ENCODE assay signal across 9 mouse cellular contexts in genomic region chr4:134092382-134093288, GRCm38 (mm10). TPM values are rescaled to one million over a fixed set of nuclear protein-coding genes. Genes with fewer than 3 reads are reported as not detected.
DNase-seq lines count a peak whose midpoint lies in the region; ATAC-seq lines count a peak whose summit lies in the region.
"Had no signal": no experiment of that assay in that cellular context is flagged by ENCODE, and none has a peak within 500 bp of the region (broad histone marks: within the 10 kb centered on the region; RNA-seq: fewer than 3 reads in every experiment).

No protein-coding gene starts in this region.

- 0 out of 2 replicates have a peak, but pooled peaks have one; percentile 38 for ATAC-seq in kidney, embryonic 14.5 days (ENCODE audit: low FRiP score, low TSS enrichment)

- no peak overlapping the region for H3K9ac ChIP-seq in kidney, embryonic 14.5 days (ENCODE audit: low read depth, low read length)
- H3K9ac ChIP-seq: hindbrain, embryonic 15.5 days had no signal

- no peaks in the 10 kb centered on the region for H3K27me3 ChIP-seq in kidney, embryonic 14.5 days (ENCODE audit: control insufficient read depth, insufficient read depth, low read length)
- no peaks in the 10 kb centered on the region for H3K27me3 ChIP-seq in splenic B cell, adult 2 months (ENCODE audit: control insufficient read depth, insufficient read depth, low read length, poor library complexity, severe bottlenecking)

- H3K27ac ChIP-seq in kidney, embryonic 14.5 days (ENCODE audit: low read depth, low read length), result no peak overlapping the region
- H3K27ac ChIP-seq: hindbrain, embryonic 15.5 days had no signal

- H3K36me3 ChIP-seq in kidney, embryonic 14.5 days (ENCODE audit: control insufficient read depth, insufficient read depth, low read length), result no peaks in the 10 kb centered on the region
- peaks cover 11% of the 10 kb centered on the region; the same call in 1 of the 2 replicates for H3K36me3 ChIP-seq in splenic B cell, adult 2 months (ENCODE audit: control insufficient read depth, insufficient read depth, low read length, poor library complexity, severe bottlenecking)
- H3K36me3 ChIP-seq: hindbrain, embryonic 15.5 days had no signal

- peak; percentile 19 for DNase-seq in cerebellum, adult 8-10 months
- DNase-seq in cerebellum, adult 9-11 months, result no peak
- peak; percentile 40 for DNase-seq in right cerebral cortex, postnatal 14 days
- no peak for DNase-seq in right cerebral cortex, postnatal 36 days (ENCODE audit: low spot score in 2 of 2)
- DNase-seq in cerebellum, postnatal 36 days, result peak; percentile 31 to 33
- peak; percentile 75 for DNase-seq in lung, postnatal 36 days
- DNase-seq in splenic B cell, adult 2 months (ENCODE audit: low read depth, low spot score), result peak; percentile 89

- H3K4me2 ChIP-seq in kidney, embryonic 14.5 days (replicated peaks; ENCODE audit: low read depth, low read length), result no peak overlapping the region
- H3K4me2 ChIP-seq: hindbrain, embryonic 15.5 days had no signal

- H3K9me3 ChIP-seq in kidney, embryonic 14.5 days (ENCODE audit: control insufficient read depth, low read length), result no peaks in the 10 kb centered on the region
- H3K9me3 ChIP-seq: hindbrain, embryonic 15.5 days had no signal

- no peak overlapping the region for H3K4me3 ChIP-seq in kidney, embryonic 14.5 days (ENCODE audit: low read length)
- H3K4me3 ChIP-seq: hindbrain, embryonic 15.5 days had no signal

- H3K4me1 ChIP-seq in kidney, embryonic 14.5 days (ENCODE audit: control insufficient read depth, insufficient read depth, low read length), result no peaks in the 10 kb centered on the region
- H3K4me1 ChIP-seq: hindbrain, embryonic 15.5 days had no signal

- 73% methylated on average over 6 of the region's 6 CpGs for WGBS in kidney, embryonic 14.5 days

RNA-seq across cellular contexts. Expression of gene Cd52, which starts 2.2 kb away (rescaled TPM):
- 8.9 and 12.1 TPM in 2 replicates for polyA plus RNA-seq in kidney, embryonic 14.5 days (2014; fragmentation: Nextera tagmentation; extraction: Ambion mirVana)

RNA-seq across cellular contexts. Expression of gene Ubxn11, which starts 9.7 kb away (rescaled TPM):
- polyA plus RNA-seq in kidney, embryonic 14.5 days (2014; fragmentation: Nextera tagmentation; extraction: Ambion mirVana), result 9.3 and 12.4 TPM in 2 replicates

RNA-seq across cellular contexts. Expression of gene Crybg2, which starts 32.0 kb away (rescaled TPM):
- 4.5 and 6.0 TPM in 2 replicates for polyA plus RNA-seq in kidney, embryonic 14.5 days (2014; fragmentation: Nextera tagmentation; extraction: Ambion mirVana)

RNA-seq across cellular contexts. Expression of gene Sh3bgrl3, which starts 36.0 kb away (rescaled TPM):
- polyA plus RNA-seq in kidney, embryonic 14.5 days (2014; fragmentation: Nextera tagmentation; extraction: Ambion mirVana), result 424 TPM in 2 replicates

RNA-seq across cellular contexts. Expression of gene Zfp683, which starts 39.0 kb away (rescaled TPM):
- not detected in 2 replicates for polyA plus RNA-seq in kidney, embryonic 14.5 days (2014; fragmentation: Nextera tagmentation; extraction: Ambion mirVana)
- polyA plus RNA-seq: hindbrain, embryonic 15.5 days had no signal

Comparison
In these comparisons a context has a peak if more than half of its experiments do, and no peak if none do; other contexts are left out.
1. DNase-seq: peak in cerebellum, adult 8-10 months (single experiment), right cerebral cortex, postnatal 14 days (single experiment), cerebellum, postnatal 36 days (2 of 2), lung, postnatal 36 days (single experiment) and splenic B cell, adult 2 months (single experiment); none in cerebellum, adult 9-11 months (single experiment) and right cerebral cortex, postnatal 36 days (0 of 2).